Mouse (Mus musculus): ENCODE data around the gene Grik3.
"Not testable (repeated sequence)": the region's sequence is repeated elsewhere in the genome, so short reads cannot be mapped to it uniquely, and the experiment has no call there.

Gene Grik3

GRCm38 (mm10) chr4:125598677-125599076 is 108.2 kb downstream of the Grik3 start:
- DNase-seq = no peak

- DNase-seq = no peak
These were observed 109.1 kb downstream of the Grik3 start for GRCm38 (mm10) chr4:125599510-125600005.

GRCm38 (mm10) chr4:125600642-125601041 is 110.1 kb downstream of the Grik3 start:
- no peak for DNase-seq

GRCm38 (mm10) chr4:125601301-125601700 is 110.8 kb downstream of the Grik3 start:
- DNase-seq = no peak

- no peak for DNase-seq
These were observed 114.0 kb downstream of the Grik3 start for GRCm38 (mm10) chr4:125604494-125604893.

GRCm38 (mm10) chr4:125606147-125606546 is 115.6 kb downstream of the Grik3 start:
- DNase-seq = no peak

- no peak for DNase-seq
These were observed 117.0 kb downstream of the Grik3 start for GRCm38 (mm10) chr4:125607397-125608042.

- not testable (repeated sequence) for DNase-seq
These were observed 118.4 kb downstream of the Grik3 start for GRCm38 (mm10) chr4:125608896-125609295.

- no peak for DNase-seq
These were observed 119.1 kb downstream of the Grik3 start for GRCm38 (mm10) chr4:125609320-125610306.

GRCm38 (mm10) chr4:125617851-125618250 is 127.4 kb downstream of the Grik3 start:
- no peak for DNase-seq

GRCm38 (mm10) chr4:125618524-125619320 is 128.2 kb downstream of the Grik3 start:
- no peak for DNase-seq

- DNase-seq = no peak
These were observed 134.6 kb downstream of the Grik3 start for GRCm38 (mm10) chr4:125624885-125625678.

- peak; percentile 59 to 61 for DNase-seq
These were observed 139.0 kb downstream of the Grik3 start for GRCm38 (mm10) chr4:125629544-125629943.

GRCm38 (mm10) chr4:125635037-125635436 is 144.5 kb downstream of the Grik3 start:
- no peak for DNase-seq

GRCm38 (mm10) chr4:125636616-125637304 is 146.3 kb downstream of the Grik3 start:
- peak; percentile 80 to 83 for DNase-seq

GRCm38 (mm10) chr4:125637364-125637763 is 146.9 kb downstream of the Grik3 start:
- no peak for DNase-seq

- no peak for DNase-seq
These were observed 150.0 kb downstream of the Grik3 start for GRCm38 (mm10) chr4:125640520-125640919.

- no peak for DNase-seq
These were observed 150.6 kb downstream of the Grik3 start for GRCm38 (mm10) chr4:125640921-125641663.

GRCm38 (mm10) chr4:125644581-125645568 is 154.4 kb downstream of the Grik3 start:
- DNase-seq = peak; percentile 42 to 50
